Mouse (Mus musculus): ENCODE data around the gene Srpr. TPM values are rescaled to one million over a fixed set of nuclear protein-coding genes. Genes with fewer than 3 reads are reported as not detected.

Gene Srpr
- polyA plus RNA-seq, 1 experiment from 2014 or later: 128 TPM

DNA sequence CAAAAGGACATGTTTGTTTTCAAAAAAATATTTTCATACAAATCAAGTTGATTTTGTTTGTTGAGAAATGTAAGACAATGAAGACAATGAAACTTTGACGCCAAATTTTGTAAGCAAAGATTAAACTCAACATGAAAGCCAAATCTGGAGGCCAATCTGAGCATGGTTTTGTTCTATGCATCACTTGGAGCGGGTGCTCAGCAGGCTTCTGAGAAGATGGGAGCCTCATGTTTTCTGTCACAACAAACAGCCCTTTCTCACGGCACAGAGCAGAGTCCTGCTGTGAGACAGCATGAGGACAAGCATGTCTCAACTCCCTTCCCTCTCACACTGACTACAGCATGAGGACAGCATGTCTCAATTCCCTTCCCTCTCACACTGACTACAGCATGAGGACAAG lies 36.0 kb downstream of the Srpr start:
- no peaks in the 10 kb centered on the region for H3K9me3 ChIP-seq (ENCODE audit: control insufficient read depth, low read length)
- peaks cover 2% of the 10 kb centered on the region; the same call in 1 of the 2 replicates for H3K36me3 ChIP-seq (ENCODE audit: control insufficient read depth, insufficient read depth, low read length)
- WGBS: 64% methylated on average over 3 of the region's 3 CpGs
- no peak overlapping the region for H3K9ac ChIP-seq (ENCODE audit: low read length)
- 0 out of 2 replicates have a peak, but pooled peaks cover 4% of the 10 kb centered on the region for H3K4me1 ChIP-seq (replicated peaks; ENCODE audit: control insufficient read depth, insufficient read depth, low read length)
- no peak overlapping the region for H3K4me3 ChIP-seq (ENCODE audit: low read length)
- H3K27me3 ChIP-seq (ENCODE audit: control insufficient read depth, insufficient read depth, low read depth, low read length): no peaks in the 10 kb centered on the region
- H3K4me2 ChIP-seq (ENCODE audit: low read depth, low read length): no peak overlapping the region
- no peak overlapping the region for H3K27ac ChIP-seq (ENCODE audit: low read length)
- ATAC-seq (ENCODE audit: low read depth): no peak

DNA sequence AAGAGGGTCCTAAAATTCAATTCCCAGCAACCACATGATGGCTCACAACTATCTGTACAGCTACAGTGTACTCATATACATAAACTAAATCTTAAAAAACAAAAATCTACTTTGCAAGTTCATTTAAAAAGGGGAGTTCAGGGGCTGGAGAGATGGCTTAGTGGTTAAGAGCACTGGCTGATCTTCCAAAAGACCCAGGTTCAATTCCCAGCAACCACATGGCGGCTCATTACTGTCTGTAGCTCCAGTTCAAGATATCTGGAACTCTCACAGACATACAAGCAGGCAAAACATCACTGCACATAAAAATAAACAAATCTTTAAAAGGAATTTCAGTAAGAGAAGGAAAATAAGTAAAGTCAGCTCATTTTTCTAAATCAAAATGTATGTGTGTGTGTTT lies 38.4 kb downstream of the Srpr start:
- Histone ChIP-seq H3K27me3 (ENCODE audit: control insufficient read depth, insufficient read depth, low read depth, low read length) (no peaks in the 10 kb centered on the region), H3K9ac (ENCODE audit: low read length) (no peak overlapping the region), H3K36me3 (ENCODE audit: control insufficient read depth, insufficient read depth, low read length) (peaks cover 2% of the 10 kb centered on the region; the same call in 1 of the 2 replicates), H3K27ac (ENCODE audit: low read length) (no peak overlapping the region), H3K4me3 (ENCODE audit: low read length) (no peak overlapping the region), H3K9me3 (ENCODE audit: control insufficient read depth, low read length) (no peaks in the 10 kb centered on the region), H3K4me1 (replicated peaks; ENCODE audit: control insufficient read depth, insufficient read depth, low read length) (0 out of 2 replicates have a peak, but pooled peaks cover 4% of the 10 kb centered on the region), H3K4me2 (ENCODE audit: low read depth, low read length) (no peak overlapping the region)
- 71% methylated on average over 1 of the region's 1 CpGs for WGBS
- no peak for ATAC-seq (ENCODE audit: low read depth)

GRCm38 (mm10) chr9:35238915-35239571 lies 39.1 kb downstream of the Srpr start:
- no peaks in the 10 kb centered on the region; the same call in 1 of the 2 replicates for H3K36me3 ChIP-seq (ENCODE audit: control insufficient read depth, insufficient read depth, low read length)
- no peaks in the 10 kb centered on the region for H3K9me3 ChIP-seq (ENCODE audit: control insufficient read depth, low read length)
- WGBS: 35% methylated on average over 6 of the region's 6 CpGs
- ATAC-seq (ENCODE audit: low read depth): peak; percentile 56; the same call in 1 of the 2 replicates
- H3K4me1 ChIP-seq (replicated peaks; ENCODE audit: control insufficient read depth, insufficient read depth, low read length): 0 out of 2 replicates have a peak, but pooled peaks cover 4% of the 10 kb centered on the region
- no peak overlapping the region for H3K9ac ChIP-seq (ENCODE audit: low read length)
- H3K4me2 ChIP-seq (ENCODE audit: low read depth, low read length): no peak overlapping the region
- no peak overlapping the region for H3K4me3 ChIP-seq (ENCODE audit: low read length)
- H3K27me3 ChIP-seq (ENCODE audit: control insufficient read depth, insufficient read depth, low read depth, low read length): no peaks in the 10 kb centered on the region
- no peak overlapping the region for H3K27ac ChIP-seq (ENCODE audit: low read length)

DNA sequence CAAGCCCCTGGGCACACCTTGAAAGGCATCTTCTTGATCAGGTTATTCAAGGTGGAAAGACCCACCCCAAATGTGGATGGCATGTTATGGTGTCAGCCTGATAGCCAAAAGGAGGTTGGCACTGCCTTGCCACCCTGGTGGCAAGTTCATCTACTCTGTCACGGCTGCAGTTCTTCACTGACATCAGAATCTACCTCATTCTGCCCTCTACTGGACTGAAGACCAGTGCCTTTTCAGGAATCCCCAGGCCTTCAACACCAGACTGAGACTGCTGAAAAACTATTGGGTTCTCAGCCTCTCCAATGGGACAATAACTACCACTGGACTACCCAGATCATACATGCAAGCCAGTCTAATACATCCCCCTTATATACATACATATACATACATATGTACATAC lies 39.8 kb downstream of the Srpr start:
- 60% methylated on average over 1 of the region's 1 CpGs for WGBS
- Histone ChIP-seq H3K9me3 (ENCODE audit: control insufficient read depth, low read length) (no peaks in the 10 kb centered on the region), H3K4me1 (replicated peaks; ENCODE audit: control insufficient read depth, insufficient read depth, low read length) (0 out of 2 replicates have a peak, but pooled peaks cover 4% of the 10 kb centered on the region), H3K4me2 (ENCODE audit: low read depth, low read length) (no peak overlapping the region), H3K4me3 (ENCODE audit: low read length) (no peak overlapping the region), H3K9ac (ENCODE audit: low read length) (no peak overlapping the region), H3K27ac (ENCODE audit: low read length) (no peak overlapping the region), H3K27me3 (ENCODE audit: control insufficient read depth, insufficient read depth, low read depth, low read length) (no peaks in the 10 kb centered on the region), H3K36me3 (ENCODE audit: control insufficient read depth, insufficient read depth, low read length) (no peaks in the 10 kb centered on the region)
- no peak for ATAC-seq (ENCODE audit: low read depth)

GRCm38 (mm10) chr9:35247405-35247804 lies 47.4 kb downstream of the Srpr start:
- no peak for ATAC-seq (ENCODE audit: low read depth)
- no peaks in the 10 kb centered on the region for H3K36me3 ChIP-seq (ENCODE audit: control insufficient read depth, insufficient read depth, low read length)
- 93% methylated on average over 2 of the region's 2 CpGs for WGBS
- no peak overlapping the region for H3K9ac ChIP-seq (ENCODE audit: low read length)
- H3K4me1 ChIP-seq (replicated peaks; ENCODE audit: control insufficient read depth, insufficient read depth, low read length): peaks cover 2% of the 10 kb centered on the region; the same call in 1 of the 2 replicates
- H3K4me3 ChIP-seq (ENCODE audit: low read length): no peak overlapping the region
- H3K27me3 ChIP-seq (ENCODE audit: control insufficient read depth, insufficient read depth, low read depth, low read length): no peaks in the 10 kb centered on the region
- no peak overlapping the region for H3K27ac ChIP-seq (ENCODE audit: low read length)
- no peaks in the 10 kb centered on the region for H3K9me3 ChIP-seq (ENCODE audit: control insufficient read depth, low read length)
- no peak overlapping the region for H3K4me2 ChIP-seq (ENCODE audit: low read depth, low read length)

DNA sequence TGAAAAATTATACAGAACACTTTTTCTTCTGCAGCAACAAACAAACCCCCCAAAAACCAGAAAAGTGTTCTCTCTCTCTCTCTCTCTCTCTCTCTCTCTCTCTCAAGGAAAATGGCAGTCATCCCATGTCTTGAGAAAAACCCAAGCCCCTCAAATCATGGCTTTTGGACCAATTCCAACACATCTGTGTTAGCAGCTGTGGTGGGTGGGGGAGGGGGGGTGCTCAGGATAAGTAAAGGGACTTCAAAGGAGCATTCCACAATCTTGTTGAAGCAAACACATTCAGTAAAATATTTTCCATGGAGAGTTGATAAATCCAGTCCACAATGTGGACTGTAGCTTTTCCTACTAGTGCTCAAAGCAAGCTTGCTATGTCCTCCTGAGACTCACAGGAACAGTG lies 49.5 kb downstream of the Srpr start:
- Histone ChIP-seq H3K27me3 (ENCODE audit: control insufficient read depth, insufficient read depth, low read depth, low read length) (no peaks in the 10 kb centered on the region), H3K4me3 (ENCODE audit: low read length) (no peak overlapping the region), H3K9ac (ENCODE audit: low read length) (no peak overlapping the region), H3K27ac (ENCODE audit: low read length) (no peak overlapping the region), H3K9me3 (ENCODE audit: control insufficient read depth, low read length) (no peaks in the 10 kb centered on the region), H3K36me3 (ENCODE audit: control insufficient read depth, insufficient read depth, low read length) (no peaks in the 10 kb centered on the region), H3K4me2 (ENCODE audit: low read depth, low read length) (no peak overlapping the region), H3K4me1 (replicated peaks; ENCODE audit: control insufficient read depth, insufficient read depth, low read length) (peaks cover 2% of the 10 kb centered on the region; the same call in 1 of the 2 replicates)
- no peak for ATAC-seq (ENCODE audit: low read depth)

DNA sequence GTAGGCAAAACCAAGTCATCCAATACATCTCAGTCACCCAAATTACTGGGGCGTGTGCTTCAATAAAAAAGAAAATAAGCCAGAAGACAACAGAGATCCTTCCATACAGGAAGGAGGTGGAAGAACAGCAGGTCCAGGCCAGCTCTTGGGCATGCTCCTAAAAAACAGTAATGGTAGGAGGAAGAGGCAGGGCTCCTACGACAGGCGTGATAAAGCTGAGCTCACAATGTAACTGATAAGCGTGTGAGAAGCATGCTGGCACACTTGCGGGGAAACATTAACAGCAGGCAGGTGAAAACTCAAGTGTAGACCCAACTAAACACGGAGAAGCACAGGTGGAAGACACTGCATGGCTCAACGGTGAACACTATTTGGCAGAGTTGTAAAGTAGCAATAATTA lies 57.4 kb downstream of the Srpr start:
- Histone ChIP-seq H3K9ac (ENCODE audit: low read length) (no peak overlapping the region), H3K4me3 (ENCODE audit: low read length) (no peak overlapping the region), H3K4me1 (replicated peaks; ENCODE audit: control insufficient read depth, insufficient read depth, low read length) (no peaks in the 10 kb centered on the region), H3K9me3 (ENCODE audit: control insufficient read depth, low read length) (no peaks in the 10 kb centered on the region), H3K36me3 (ENCODE audit: control insufficient read depth, insufficient read depth, low read length) (0 out of 2 replicates have a peak, but pooled peaks cover 3% of the 10 kb centered on the region), H3K4me2 (ENCODE audit: low read depth, low read length) (no peak overlapping the region), H3K27me3 (ENCODE audit: control insufficient read depth, insufficient read depth, low read depth, low read length) (no peaks in the 10 kb centered on the region), H3K27ac (ENCODE audit: low read length) (no peak overlapping the region)
- no peak for ATAC-seq (ENCODE audit: low read depth)
- 83% methylated on average over 7 of the region's 7 CpGs for WGBS

DNA sequence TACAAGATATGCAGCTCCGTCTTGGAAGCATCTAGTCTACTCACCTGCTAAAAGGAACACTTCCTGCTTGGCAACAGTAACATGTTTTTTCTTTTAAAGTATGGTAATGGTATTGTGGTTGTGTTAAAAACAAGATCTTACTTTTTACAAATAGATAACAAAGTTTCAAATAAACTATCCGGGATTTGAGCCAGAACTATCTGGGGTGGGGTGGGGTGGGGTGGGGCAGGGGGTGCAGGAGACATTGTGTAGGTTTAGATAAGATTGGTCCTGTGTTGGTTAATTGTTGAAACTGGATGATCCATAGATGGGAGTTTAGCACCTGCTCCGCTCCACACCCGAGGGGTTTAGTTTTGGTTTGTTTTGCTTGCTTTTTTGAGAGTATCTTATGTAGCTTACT lies 62.4 kb downstream of the Srpr start:
- H3K27ac ChIP-seq (ENCODE audit: low read length): no peak overlapping the region
- no peak overlapping the region for H3K4me2 ChIP-seq (ENCODE audit: low read depth, low read length)
- ATAC-seq (ENCODE audit: low read depth): no peak
- WGBS: 69% methylated on average over 4 of the region's 4 CpGs
- H3K9ac ChIP-seq (ENCODE audit: low read length): no peak overlapping the region
- no peaks in the 10 kb centered on the region for H3K9me3 ChIP-seq (ENCODE audit: control insufficient read depth, low read length)
- H3K27me3 ChIP-seq (ENCODE audit: control insufficient read depth, insufficient read depth, low read depth, low read length): no peaks in the 10 kb centered on the region
- no peak overlapping the region for H3K4me3 ChIP-seq (ENCODE audit: low read length)
- peaks cover 8% of the 10 kb centered on the region for H3K4me1 ChIP-seq (replicated peaks; ENCODE audit: control insufficient read depth, insufficient read depth, low read length)
- H3K36me3 ChIP-seq (ENCODE audit: control insufficient read depth, insufficient read depth, low read length): 0 out of 2 replicates have a peak, but pooled peaks cover 3% of the 10 kb centered on the region

GRCm38 (mm10) chr9:35263431-35263830 lies 63.5 kb downstream of the Srpr start:
- no peak overlapping the region for H3K27ac ChIP-seq (ENCODE audit: low read length)
- H3K4me2 ChIP-seq (ENCODE audit: low read depth, low read length): no peak overlapping the region
- H3K4me3 ChIP-seq (ENCODE audit: low read length): no peak overlapping the region
- peaks cover 11% of the 10 kb centered on the region for H3K4me1 ChIP-seq (replicated peaks; ENCODE audit: control insufficient read depth, insufficient read depth, low read length)
- no peaks in the 10 kb centered on the region for H3K9me3 ChIP-seq (ENCODE audit: control insufficient read depth, low read length)
- 94% methylated on average over 2 of the region's 2 CpGs for WGBS
- no peak overlapping the region for H3K9ac ChIP-seq (ENCODE audit: low read length)
- H3K27me3 ChIP-seq (ENCODE audit: control insufficient read depth, insufficient read depth, low read depth, low read length): no peaks in the 10 kb centered on the region
- no peak for ATAC-seq (ENCODE audit: low read depth)
- H3K36me3 ChIP-seq (ENCODE audit: control insufficient read depth, insufficient read depth, low read length): 0 out of 2 replicates have a peak, but pooled peaks cover 3% of the 10 kb centered on the region
